ENCODE assay signal across 8 mouse cellular contexts in genomic region chr10:78134975-78135798, GRCm38 (mm10). TPM values are rescaled to one million over a fixed set of nuclear protein-coding genes. Genes with fewer than 3 reads are reported as not detected.
DNase-seq lines count a peak whose midpoint lies in the region; ATAC-seq lines count a peak whose summit lies in the region.

No protein-coding gene starts in this region.

- H3K4me2 ChIP-seq in heart, embryonic 15.5 days = peak overlapping the region; percentile 43

- H3K27ac ChIP-seq in brown adipose tissue, adult 24 weeks (replicated peaks; ENCODE audit: low read depth, low read length) = 0 out of 2 replicates have a peak overlapping the region, but pooled peaks have one; percentile 15
- H3K27ac ChIP-seq in heart, embryonic 15.5 days = no peak overlapping the region

- no peaks in the 10 kb centered on the region for H3K9me3 ChIP-seq in heart, embryonic 15.5 days (replicated peaks)

- DNase-seq in kidney, postnatal 10 days = peak; percentile 70
- no peak for DNase-seq in right cerebral cortex, adult 18-20 months
- no peak for DNase-seq in frontal cortex, postnatal 25 days (ENCODE audit: low spot score in 2 of 2)
- no peak for DNase-seq in frontal cortex, adult 2 months (ENCODE audit: extremely low spot score in 1 of 2, low spot score in 1 of 2)

- H3K4me1 ChIP-seq in brown adipose tissue, adult 24 weeks (ENCODE audit: control insufficient read depth, insufficient read depth, insufficient read length, low read length) = peaks cover 48% of the 10 kb centered on the region
- peaks cover 30% of the 10 kb centered on the region for H3K4me1 ChIP-seq in heart, embryonic 15.5 days (replicated peaks)

- no peak overlapping the region; the same call in 1 of the 2 replicates for H3K9ac ChIP-seq in heart, embryonic 15.5 days

- peak; percentile 80 for ATAC-seq in CD4-positive, CD25-positive, alpha-beta regulatory T cell, adult 4 months
- ATAC-seq in heart, embryonic 15.5 days (replicated peaks; ENCODE audit: insufficient number of reproducible peaks, insufficient read depth, low FRiP score, low read depth) = peak; percentile 34; the same call in 1 of the 2 replicates
- ATAC-seq in megakaryocyte progenitor cell, adult 5-6 weeks (replicated peaks; ENCODE audit: poor library complexity) = peak; percentile 81

- WGBS in heart, embryonic 15.5 days = 13% methylated on average over 14 of the region's 14 CpGs

- no peak overlapping the region for H3K4me3 ChIP-seq in brown adipose tissue, adult 24 weeks (ENCODE audit: insufficient read depth, low read depth, low read length)
- no peak overlapping the region for H3K4me3 ChIP-seq in heart, embryonic 15.5 days

- peaks cover 7% of the 10 kb centered on the region; the same call in 1 of the 2 replicates for H3K27me3 ChIP-seq in heart, embryonic 15.5 days

- no peaks in the 10 kb centered on the region for H3K36me3 ChIP-seq in heart, embryonic 15.5 days

RNA-seq across cellular contexts. Expression of gene D10Jhu81e, which starts 34.4 kb away (rescaled TPM):
- polyA plus RNA-seq in CD4-positive, CD25-positive, alpha-beta regulatory T cell, adult 4 months (2017; shearing (Covaris generic)) = 10 to 100 TPM in 1 of 2 experiments, 1 to 10 TPM in 1; 7.5 to 42.9 TPM
- polyA plus RNA-seq in brown adipose tissue, adult 24 weeks (2012; ENCODE audit: insufficient read depth, insufficient read length, missing spikeins) = 403 and 476 TPM in 2 replicates
- polyA plus RNA-seq in heart, embryonic 15.5 days (2015; fragmentation: Nextera tagmentation; extraction: Ambion mirVana) = 57.8 and 61.4 TPM in 2 replicates
- 40.7 and 44.1 TPM in 2 replicates for total RNA-seq in megakaryocyte progenitor cell, adult 5-6 weeks (2015)
- total RNA-seq in megakaryocyte progenitor cell, adult 5-6 weeks (2017) = 90.6 and 90.9 TPM in 2 replicates
- 115 and 117 TPM in 2 replicates for polyA plus RNA-seq in frontal cortex, adult 2 months (2012; rRNA removed)

RNA-seq across cellular contexts. Expression of gene Pwp2, which starts 49.8 kb away (rescaled TPM):
- polyA plus RNA-seq in CD4-positive, CD25-positive, alpha-beta regulatory T cell, adult 4 months (2017; shearing (Covaris generic)) = 10 to 100 TPM; 13.4 to 29.5 TPM
- 3.3 and 4.3 TPM in 2 replicates for polyA plus RNA-seq in brown adipose tissue, adult 24 weeks (2012; ENCODE audit: insufficient read depth, insufficient read length, missing spikeins)
- polyA plus RNA-seq in heart, embryonic 15.5 days (2015; fragmentation: Nextera tagmentation; extraction: Ambion mirVana) = 9.1 and 14.1 TPM in 2 replicates
- total RNA-seq in megakaryocyte progenitor cell, adult 5-6 weeks (2015) = 5.6 and 7.2 TPM in 2 replicates
- total RNA-seq in megakaryocyte progenitor cell, adult 5-6 weeks (2017) = 18.6 and 27.5 TPM in 2 replicates
- polyA plus RNA-seq in frontal cortex, adult 2 months (2012; rRNA removed) = 16.8 and 18.0 TPM in 2 replicates
